Mouse (Mus musculus) small intestine, adult 2 months (tissue): ENCODE data around the gene Pdcd1lg2.

Experiments used
- CTCF ChIP-seq: fragments of 200-500 bp; IDR thresholded peaks from 2 replicates; pipeline ENCODE4 v1.5.1; 2012; ENCODE audit warnings: low read depth, mild to moderate bottlenecking, control low read depth, inconsistent platforms, low read length, moderate library complexity, mixed read lengths; ENCODE audit not compliant: insufficient replicate concordance, insufficient read length; ENCODE audit errors: extremely low read depth
- POLR2A ChIP-seq: fragments of 200-500 bp; IDR thresholded peaks from 2 replicates; pipeline ENCODE4 v1.6.1; 2012; ENCODE audit warnings: low read depth, mild to moderate bottlenecking, control low read depth, inconsistent platforms, low read length, moderate library complexity

DNA sequence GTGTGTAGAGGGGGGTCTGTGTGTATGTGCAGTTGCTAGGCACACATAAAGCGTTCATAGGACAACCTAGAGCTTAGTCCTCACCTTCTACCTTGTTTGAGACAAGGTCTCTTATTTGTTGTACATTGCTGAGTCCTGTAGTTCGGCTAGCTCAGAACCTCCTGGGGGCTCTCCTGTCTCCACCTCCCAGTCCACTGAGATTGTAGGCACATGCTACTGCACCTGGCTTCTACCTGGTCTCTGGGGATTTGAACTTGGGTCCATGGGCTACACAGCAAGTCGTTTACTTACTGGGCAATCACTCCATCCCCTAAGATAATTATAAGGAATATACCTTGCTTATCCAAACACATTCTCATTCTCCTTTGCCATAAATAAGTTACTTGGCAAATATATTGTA lies 38.1 kb upstream of the Pdcd1lg2 start:
- TF ChIP-seq CTCF = no peak
- TF ChIP-seq POLR2A = no peak
